Mouse (Mus musculus): ENCODE data around the gene Iqcd.

GRCm38 (mm10) chr5:120587616-120587926 lies 1.2 kb upstream of the Iqcd start:
- TF ChIP-seq CTCF (IDR thresholded peaks at IDR 0.05; ENCODE audit: insufficient read depth, low read depth, low read length), result no peak
- TF ChIP-seq POLR2A (IDR thresholded peaks at IDR 0.05; ENCODE audit: insufficient read depth, low read depth, low read length), result no peak
